Mouse (Mus musculus) lung, adult 2 months (tissue): ENCODE results near the gene Mark2. TPM values are rescaled to one million over a fixed set of nuclear protein-coding genes. Genes with fewer than 3 reads are reported as not detected.

Experiments used
- DNase-seq: peaks from one replicate; pipeline ENCODE4 v3.0.0; 2022
- H3K4me1 ChIP-seq: fragments of 200-500 bp; 2 replicates; pipeline ENCODE4 v1.6.1; 2011; ENCODE audit warnings: low read length; ENCODE audit not compliant: control insufficient read depth, insufficient read depth
- H3K4me3 ChIP-seq: fragments of 200-500 bp; replicated peaks from 2 replicates; pipeline ENCODE3; 2011; ENCODE audit warnings: low read depth, mild to moderate bottlenecking, control low read depth, low read length; ENCODE audit errors: extremely low read depth
- CTCF ChIP-seq: fragments of 200-500 bp; IDR thresholded peaks from 2 replicates; pipeline ENCODE4 v1.5.1; 2011; ENCODE audit warnings: mild to moderate bottlenecking, low read length, control low read depth; ENCODE audit not compliant: insufficient read depth
- POLR2A ChIP-seq: fragments of 200-500 bp; IDR thresholded peaks from 2 replicates; pipeline ENCODE4 v1.6.1; 2011; ENCODE audit warnings: low read depth, mild to moderate bottlenecking, control low read depth, low read length, borderline replicate concordance; ENCODE audit errors: extremely low read depth
- WGBS: fragments of 180-500 bp; shearing (Covaris S2); methylation state at CpG from one replicate; pipeline ENCODE4 v1.1.7; 2018; 5-methylcytosine and 5-hydroxymethylcytosine counted together
- polyA plus RNA-seq: library from polyadenylated mRNA; depleted of rRNA; stranded (reverse); fragments of >200 nt; gene quantifications from 2 replicates; pipeline ENCODE4 v1.2.3, GENCODE M21; 2012

Gene Mark2
- polyA plus RNA-seq, 1 experiment, result 94.1 TPM

DNA sequence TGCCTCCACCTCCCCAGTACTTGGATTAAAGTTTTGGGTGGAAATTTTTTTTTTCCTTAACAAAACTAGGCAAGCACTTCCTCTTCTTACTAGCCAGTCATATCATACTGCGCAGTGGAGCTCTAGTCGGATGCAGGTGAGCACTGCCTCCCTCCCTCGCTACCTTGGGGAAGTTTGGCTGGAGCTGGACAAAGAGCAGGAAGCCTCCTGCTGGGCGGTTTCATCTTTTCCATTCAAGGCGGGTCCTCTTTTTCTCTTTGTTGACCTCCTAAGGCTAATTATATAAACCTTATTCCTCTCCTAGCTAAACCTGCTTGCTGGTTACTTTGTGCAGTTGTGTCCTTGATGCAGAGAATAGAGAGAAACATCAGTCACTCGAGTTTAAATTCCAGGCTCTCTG lies 12.0 kb upstream of the Mark2 start:
- Histone ChIP-seq H3K4me1 (no peaks in the 10 kb centered on the region), H3K4me3 (no peak overlapping the region)
- TF ChIP-seq POLR2A (no peak), CTCF (no peak)
- DNase-seq, result no peak
- 46% methylated on average over 6 of the region's 6 CpGs for WGBS

DNA sequence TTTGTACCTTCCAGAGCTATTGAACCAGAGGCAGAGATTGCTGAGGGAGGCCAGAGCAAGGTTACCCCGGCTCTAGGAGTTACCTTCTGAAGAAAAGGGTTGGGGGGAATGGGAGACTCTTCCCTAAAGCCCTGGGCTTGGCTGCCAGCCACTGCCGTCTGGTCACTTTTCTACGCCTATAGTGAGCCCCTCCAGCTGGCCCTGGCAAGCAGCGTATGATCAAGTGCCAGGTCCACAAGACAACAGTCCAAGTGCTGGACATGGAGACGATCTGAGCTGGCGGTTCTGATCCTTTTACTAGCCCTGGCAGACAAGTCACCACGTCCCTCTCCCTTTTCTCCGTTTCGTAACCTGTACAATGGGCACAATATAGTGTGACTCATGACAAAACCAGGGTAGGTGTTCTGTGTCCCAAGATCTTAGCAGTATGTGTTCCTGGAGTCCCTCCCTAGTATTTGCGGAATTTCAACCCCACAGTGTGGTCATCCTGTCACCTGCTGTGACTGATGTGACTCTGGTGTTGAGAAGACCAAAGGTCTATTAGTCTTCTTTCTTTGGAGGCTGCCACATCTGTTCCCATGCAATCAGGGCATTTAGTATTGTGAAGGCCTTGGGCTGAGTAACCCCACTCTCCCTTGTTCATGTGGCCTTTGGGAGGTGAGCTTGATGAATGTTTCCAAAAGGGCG lies 11.3 kb upstream of the Mark2 start:
- DNase-seq, result no peak
- no peak for TF ChIP-seq POLR2A
- TF ChIP-seq CTCF, result no peak
- no peak overlapping the region for H3K4me3 ChIP-seq
- 74% methylated on average over 11 of the region's 11 CpGs for WGBS
- no peaks in the 10 kb centered on the region for H3K4me1 ChIP-seq

DNA sequence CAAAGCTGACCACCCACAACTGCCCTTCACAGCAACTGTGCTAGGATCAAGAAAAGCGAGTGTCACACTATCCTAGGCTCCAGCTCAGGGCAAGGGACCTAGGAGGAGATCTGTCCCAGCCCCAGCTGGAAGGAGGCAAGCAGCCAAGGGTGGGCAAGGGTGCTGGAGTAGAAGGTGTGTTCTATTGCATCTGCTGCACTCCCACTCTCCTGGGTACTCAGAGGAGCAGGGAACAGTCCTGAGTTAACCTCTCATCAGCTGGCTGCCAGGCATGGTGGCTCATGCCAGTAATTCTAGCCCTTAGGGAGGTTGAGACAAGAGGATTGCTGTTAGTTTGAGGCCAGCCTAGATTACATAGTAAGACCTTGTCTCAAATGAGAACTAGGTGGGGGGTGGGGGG lies 8.3 kb upstream of the Mark2 start:
- TF ChIP-seq POLR2A, result no peak
- TF ChIP-seq CTCF, result no peak
- H3K4me3 ChIP-seq, result no peak overlapping the region
- no peaks in the 10 kb centered on the region for H3K4me1 ChIP-seq
- DNase-seq, result no peak
- WGBS, result 71% methylated on average over 1 of the region's 1 CpGs

DNA sequence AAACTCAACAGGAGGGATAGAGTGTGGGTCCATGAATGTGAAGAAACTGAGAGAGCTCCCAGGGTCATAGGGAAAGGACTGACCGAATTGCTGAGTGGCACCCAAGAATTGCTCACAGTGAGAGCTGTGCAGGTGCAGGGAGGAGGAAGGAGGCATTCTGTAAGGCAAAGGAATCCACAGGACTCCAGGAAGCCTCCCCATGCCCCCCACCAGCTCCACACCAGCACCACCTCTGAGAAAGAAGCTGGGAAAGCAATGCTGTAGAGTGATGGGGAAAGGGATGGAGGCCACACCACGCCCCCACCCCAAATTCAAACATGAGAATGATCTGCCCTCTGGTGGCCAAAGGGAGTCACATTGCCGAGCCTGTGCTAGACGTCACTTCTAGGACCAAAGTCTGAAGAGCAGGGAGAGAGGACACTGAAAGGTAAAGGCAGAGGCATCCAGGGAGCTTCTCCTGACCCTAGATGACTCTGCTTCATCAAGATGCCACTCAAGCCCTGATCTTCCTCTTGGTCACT lies 3.6 kb upstream of the Mark2 start:
- 20% methylated on average over 4 of the region's 4 CpGs for WGBS
- DNase-seq, result peak; percentile 38
- no peak overlapping the region for H3K4me3 ChIP-seq

DNA sequence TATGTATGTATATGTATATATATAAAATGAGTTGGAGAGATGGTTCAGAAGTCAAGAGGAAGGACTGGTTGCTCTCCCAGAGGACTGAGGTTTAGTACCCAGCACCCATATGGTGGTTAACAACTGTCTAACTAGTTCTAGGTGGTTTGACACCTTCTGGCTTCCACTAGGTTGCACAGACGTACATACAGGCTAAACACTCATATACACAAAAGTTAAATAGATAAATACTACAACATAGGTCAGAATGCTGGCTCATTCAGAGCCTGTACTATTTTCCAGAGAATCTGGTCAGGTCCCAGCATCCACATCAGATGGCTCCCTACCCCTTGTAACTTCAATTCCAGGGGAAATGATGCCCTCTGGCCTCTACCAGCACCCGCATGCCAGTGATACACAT lies 986 bp upstream of the Mark2 start:
- no peak overlapping the region for H3K4me3 ChIP-seq
- no peak for DNase-seq
- TF ChIP-seq CTCF (no peak), POLR2A (no peak)
- peaks cover 20% of the 10 kb centered on the region for H3K4me1 ChIP-seq
- WGBS, result 77% methylated on average over 2 of the region's 2 CpGs

More for the DNA sequence above, 3.6 kb upstream of the Mark2 start:
- H3K4me1 ChIP-seq, result peaks cover 3% of the 10 kb centered on the region; the same call in 1 of the 2 replicates
- TF ChIP-seq POLR2A, result no peak
- TF ChIP-seq CTCF, result peak; percentile 74

DNA sequence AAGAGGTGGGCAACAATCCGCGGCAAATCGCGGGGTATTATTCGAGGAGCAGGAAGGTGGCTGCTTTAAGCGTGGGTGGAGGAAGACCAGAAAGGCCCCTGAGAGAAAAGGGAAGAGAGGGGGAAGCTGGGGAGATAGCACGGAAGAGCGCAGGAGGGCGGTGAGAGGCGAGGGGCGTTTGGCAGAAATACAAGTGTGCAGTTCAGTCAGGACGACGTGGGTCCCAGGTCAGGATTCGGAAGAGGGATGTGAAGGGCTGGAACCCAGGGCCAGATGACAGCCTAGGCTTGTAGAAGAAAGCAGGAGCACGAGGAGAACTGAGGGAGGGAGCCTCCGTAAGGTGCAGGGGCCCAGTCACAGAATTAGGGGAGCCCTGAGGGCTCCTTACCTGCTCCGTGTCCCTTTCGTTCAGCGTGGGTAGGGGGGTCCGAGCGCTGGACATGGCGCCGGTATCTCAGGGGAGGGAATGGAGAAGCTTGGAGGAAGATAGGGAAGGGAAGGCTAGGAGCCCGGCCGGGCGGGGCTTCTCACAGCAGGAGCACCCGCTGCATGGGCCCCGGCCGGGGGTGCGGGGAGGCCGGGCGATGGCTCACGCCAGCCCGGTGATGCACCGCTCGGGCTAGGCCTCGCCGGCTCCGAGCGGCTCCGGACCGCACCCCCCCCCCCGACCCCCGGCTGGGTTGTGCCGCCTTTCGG lies 732 bp downstream of the Mark2 start:
- Histone ChIP-seq H3K4me1 (peaks cover 24% of the 10 kb centered on the region), H3K4me3 (peak overlapping the region; percentile 85)
- WGBS, result 1% methylated on average over 46 of the region's 46 CpGs
- no peak for TF ChIP-seq CTCF
- TF ChIP-seq POLR2A, result no peak
- no peak for DNase-seq

DNA sequence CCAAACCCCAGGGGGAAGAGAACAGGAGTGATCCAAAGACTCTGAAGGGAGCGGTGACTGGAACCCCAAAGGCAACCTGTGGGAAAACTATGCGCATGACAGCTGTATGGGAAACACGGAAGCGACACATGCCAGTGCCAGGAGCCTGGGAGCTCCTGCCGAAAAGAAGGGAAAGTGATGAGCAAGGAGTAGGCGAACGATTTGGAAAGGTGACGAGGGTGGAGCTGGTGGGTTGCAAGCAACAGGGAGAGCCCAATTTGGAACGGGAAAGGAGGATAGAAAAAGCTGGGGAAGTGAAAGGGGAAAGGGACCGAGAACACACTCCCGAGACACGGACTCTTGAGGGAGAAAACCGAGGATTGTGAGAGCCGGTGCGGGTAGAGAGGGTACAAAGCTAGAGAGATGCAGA lies 1.3 kb downstream of the Mark2 start:
- Histone ChIP-seq H3K4me1 (peaks cover 28% of the 10 kb centered on the region), H3K4me3 (peak overlapping the region; percentile 85)
- WGBS, result 2% methylated on average over 15 of the region's 15 CpGs
- DNase-seq, result peak; percentile 44
- TF ChIP-seq POLR2A, result no peak
- no peak for TF ChIP-seq CTCF

DNA sequence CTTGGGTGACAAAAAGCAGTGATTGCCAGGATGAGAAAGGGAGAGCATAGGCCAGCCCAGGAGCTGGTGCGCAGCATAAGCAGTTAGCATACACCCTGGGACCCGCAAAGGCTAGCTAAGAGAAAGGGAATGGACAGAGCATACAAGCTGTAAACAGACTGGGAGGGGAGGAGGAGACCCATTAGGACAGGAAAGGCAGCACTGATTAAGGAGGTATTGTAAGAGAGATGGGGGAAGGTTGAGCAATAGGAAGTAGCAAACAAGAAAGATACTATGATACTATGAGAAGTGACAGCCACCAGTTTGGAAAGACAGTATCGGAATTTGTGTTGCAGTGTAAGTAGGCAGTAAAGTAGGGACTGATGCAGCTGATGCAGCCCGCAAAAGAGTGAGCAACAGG lies 1.8 kb downstream of the Mark2 start:
- WGBS, result 18% methylated on average over 4 of the region's 4 CpGs
- peak; percentile 19 for DNase-seq
- Histone ChIP-seq H3K4me3 (peak overlapping the region; percentile 85), H3K4me1 (peaks cover 28% of the 10 kb centered on the region)
- TF ChIP-seq POLR2A, result no peak
- TF ChIP-seq CTCF, result no peak

DNA sequence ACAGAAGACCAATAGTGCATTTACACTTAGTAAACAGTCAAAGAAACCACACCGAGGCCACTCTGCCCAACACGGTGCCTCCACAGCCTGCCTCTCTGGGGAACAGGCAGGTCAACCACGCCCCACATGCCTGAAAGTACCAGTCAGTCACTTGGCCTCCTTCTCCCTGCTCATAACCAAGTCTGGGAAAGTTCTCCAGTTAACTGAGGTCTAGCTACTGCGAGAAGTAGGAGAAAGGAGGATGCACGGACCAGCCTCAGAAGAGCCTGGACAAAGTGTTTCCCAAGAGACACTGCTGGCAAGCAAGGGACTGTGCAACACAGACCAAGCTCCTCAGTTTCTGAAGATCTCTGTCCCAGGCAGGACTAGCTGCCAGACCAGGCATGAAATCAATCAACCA lies 2.6 kb downstream of the Mark2 start:
- peak; percentile 42 for DNase-seq
- peaks cover 31% of the 10 kb centered on the region for H3K4me1 ChIP-seq
- no peak for TF ChIP-seq POLR2A
- TF ChIP-seq CTCF, result no peak
- no peak overlapping the region for H3K4me3 ChIP-seq
- 21% methylated on average over 5 of the region's 5 CpGs for WGBS
